Mouse (Mus musculus) bone marrow, adult 2 months (tissue): ENCODE results near the gene Vat1. TPM values are rescaled to one million over a fixed set of nuclear protein-coding genes. Genes with fewer than 3 reads are reported as not detected.
"Not testable (repeated sequence)": the region's sequence is repeated elsewhere in the genome, so short reads cannot be mapped to it uniquely, and the experiment has no call there.

Experiments used
- H3K27ac ChIP-seq: fragments of 200-500 bp; 2 replicates; pipeline ENCODE4 v1.5.1; 2012; ENCODE audit warnings: low read depth, mild to moderate bottlenecking, control low read depth, inconsistent platforms, low read length; ENCODE audit not compliant: control insufficient read depth, poor library complexity, insufficient read depth
- H3K4me1 ChIP-seq: fragments of 200-500 bp; 2 replicates; pipeline ENCODE4 v1.6.1; 2011; ENCODE audit warnings: low read length; ENCODE audit not compliant: control insufficient read depth, insufficient read depth
- H3K4me3 ChIP-seq: fragments of 200-500 bp; replicated peaks from 2 replicates; pipeline ENCODE3; 2011; ENCODE audit warnings: mild to moderate bottlenecking, low read depth, low read length, control low read depth; ENCODE audit not compliant: control insufficient read depth
- CTCF ChIP-seq: fragments of 200-500 bp; IDR thresholded peaks from 2 replicates; pipeline ENCODE4 v1.5.1; 2011; ENCODE audit warnings: low read length, control low read depth; ENCODE audit not compliant: control insufficient read depth, insufficient read depth
- POLR2A ChIP-seq: fragments of 200-500 bp; IDR thresholded peaks from 2 replicates; pipeline ENCODE4 v1.6.1; 2011; ENCODE audit warnings: low read depth, mild to moderate bottlenecking, control low read depth, low read length, borderline replicate concordance; ENCODE audit not compliant: control insufficient read depth
- WGBS: fragments of 180-500 bp; shearing (Covaris S2); methylation state at CpG from one replicate; pipeline ENCODE4 v1.1.7; 2018; 5-methylcytosine and 5-hydroxymethylcytosine counted together
- polyA plus RNA-seq: library from polyadenylated mRNA; stranded (reverse); fragments of >200 nt; gene quantifications from 2 replicates; pipeline ENCODE4 v1.2.4, GENCODE M21; 2011; ENCODE audit warnings: low replicate concordance; ENCODE audit not compliant: missing spikeins, insufficient read depth, insufficient read length

The Vat1 gene
- polyA plus RNA-seq, 1 experiment = 19.0 TPM

- H3K27ac ChIP-seq = peak overlapping the region; percentile 30; the same call in 1 of the 2 replicates
- peak overlapping the region; percentile 90 for H3K4me3 ChIP-seq
- 10% methylated on average over 4 of the region's 4 CpGs for WGBS
- TF ChIP-seq POLR2A (no peak), CTCF (no peak)
- peaks cover 2% of the 10 kb centered on the region; the same call in 1 of the 2 replicates for H3K4me1 ChIP-seq
Observed at GRCm38 (mm10) chr11:101448899-101449298, 17.1 kb downstream of the Vat1 start.

- under 1% methylated on average over 10 of the region's 10 CpGs for WGBS
- H3K4me3 ChIP-seq = peak within 1 kb of the TSS; percentile 90
Observed at GRCm38 (mm10) chr11:101448274-101448746, 17.7 kb downstream of the Vat1 start, which contains the start of gene Ifi35. TSS of gene Ifi35 (plus strand) at chr11:101448407.

GRCm38 (mm10) chr11:101447786-101448185, 18.2 kb downstream of the Vat1 start:
- peak overlapping the region; percentile 91; the same call in 1 of the 2 replicates for H3K27ac ChIP-seq
- no peak for TF ChIP-seq CTCF
- TF ChIP-seq POLR2A = no peak
- H3K4me1 ChIP-seq = peaks cover 2% of the 10 kb centered on the region; the same call in 1 of the 2 replicates
- H3K4me3 ChIP-seq = no peak overlapping the region
- WGBS = 78% methylated on average over 5 of the region's 5 CpGs

More at GRCm38 (mm10) chr11:101448274-101448746, 17.7 kb downstream of the Vat1 start, which contains the start of gene Ifi35:
- 0 out of 2 replicates have a peak, but pooled peaks have one; percentile 26 for TF ChIP-seq POLR2A
- TF ChIP-seq CTCF = no peak
- Histone ChIP-seq H3K4me1 (peaks cover 2% of the 10 kb centered on the region; the same call in 1 of the 2 replicates), H3K27ac (peak within 1 kb of the TSS; percentile 91)

GRCm38 (mm10) chr11:101446860-101447259, 19.2 kb downstream of the Vat1 start:
- 82% methylated on average over 8 of the region's 8 CpGs for WGBS
- not testable (repeated sequence) for H3K27ac ChIP-seq, H3K4me3 ChIP-seq, H3K4me1 ChIP-seq

GRCm38 (mm10) chr11:101446319-101446718, 19.7 kb downstream of the Vat1 start:
- no peak overlapping the region for H3K27ac ChIP-seq
- H3K4me1 ChIP-seq = peaks cover 2% of the 10 kb centered on the region; the same call in 1 of the 2 replicates
- TF ChIP-seq CTCF = no peak
- no peak for TF ChIP-seq POLR2A
- 86% methylated on average over 1 of the region's 1 CpGs for WGBS
- H3K4me3 ChIP-seq = no peak overlapping the region

GRCm38 (mm10) chr11:101442760-101443159, 23.3 kb downstream of the Vat1 start:
- H3K4me3 ChIP-seq = peak overlapping the region; percentile 77

GRCm38 (mm10) chr11:101442127-101442693, 23.8 kb downstream of the Vat1 start, which contains the start of gene Rpl27:
TSS of gene Rpl27 (plus strand) at chr11:101442298.
- Histone ChIP-seq H3K4me3 (peak within 1 kb of the TSS; percentile 77), H3K4me1 (no peaks in the 10 kb centered on the region; the same call in 1 of the 2 replicates), H3K27ac (peak within 1 kb of the TSS; percentile 76)
- TF ChIP-seq POLR2A (peak; percentile 83; the same call in 1 of the 2 replicates), CTCF (peak; percentile 74)
- WGBS = under 1% methylated on average over 42 of the region's 42 CpGs

More at GRCm38 (mm10) chr11:101442760-101443159, 23.3 kb downstream of the Vat1 start:
- H3K4me1 ChIP-seq = no peaks in the 10 kb centered on the region; the same call in 1 of the 2 replicates
- no peak for TF ChIP-seq CTCF
- TF ChIP-seq POLR2A = no peak
- H3K27ac ChIP-seq = peak overlapping the region; percentile 76
- WGBS = under 1% methylated on average over 14 of the region's 14 CpGs

GRCm38 (mm10) chr11:101441450-101442126, 24.4 kb downstream of the Vat1 start:
- WGBS = 24% methylated on average over 15 of the region's 15 CpGs
- peak overlapping the region; percentile 77 for H3K4me3 ChIP-seq
- H3K4me1 ChIP-seq, H3K27ac ChIP-seq: not testable (repeated sequence)

GRCm38 (mm10) chr11:101438006-101438405, 28.0 kb downstream of the Vat1 start:
- not testable (repeated sequence) for H3K27ac ChIP-seq, H3K4me3 ChIP-seq, H3K4me1 ChIP-seq
- 50% methylated on average over 3 of the region's 3 CpGs for WGBS
